In genomic region chr9:13889657-13890056, GRCm38 (mm10) we compare ENCODE assay signal across 8 mouse cellular contexts.
DNase-seq lines count a peak whose midpoint lies in the region; ATAC-seq lines count a peak whose summit lies in the region.

No protein-coding gene starts in this region.

- H3K36me3 ChIP-seq in midbrain, embryonic 12.5 days, result no peaks in the 10 kb centered on the region

- DNase-seq in ZHBTc4 (ENCODE audit: low read depth, low spot score), result peak; percentile 73
- peak; percentile 76 to 78 for DNase-seq in cerebellum, postnatal 36 days
- DNase-seq in gastrocnemius, adult 8-10 months (ENCODE audit: low spot score in 2 of 2), result peak; percentile 34 to 52
- peak; percentile 77 to 83 for DNase-seq in left cerebral cortex, postnatal 14 days (ENCODE audit: low spot score in 2 of 2)
- peak; percentile 34 for DNase-seq in skeletal muscle tissue, adult 2 months (ENCODE audit: low read depth, low spot score)
- DNase-seq in yolk sac, embryonic 10.5 days (ENCODE audit: low spot score), result peak; percentile 67

- 0 out of 2 replicates have a peak, but pooled peaks cover 6% of the 10 kb centered on the region for H3K9me3 ChIP-seq in midbrain, embryonic 12.5 days

- no peak overlapping the region for H3K4me2 ChIP-seq in midbrain, embryonic 12.5 days (replicated peaks)

- intact Hi-C loops in left cerebral cortex, postnatal 14 days (cut with DNase I), result loop anchor here (1.0 to 5.0 kb wide), 2 partner anchors 168 to 453 kb away; no protein-coding TSS in a partner anchor

- no peak overlapping the region for H3K9ac ChIP-seq in midbrain, embryonic 12.5 days (replicated peaks)

- peak; percentile 26 for ATAC-seq in inflammation-experienced regulatory T-cells, adult 6 months
- ATAC-seq in midbrain, embryonic 12.5 days (ENCODE audit: low FRiP score, low read depth), result peak; percentile 93

- 0 out of 2 replicates have a peak, but pooled peaks cover 6% of the 10 kb centered on the region for H3K27me3 ChIP-seq in midbrain, embryonic 12.5 days

- no peaks in the 10 kb centered on the region for H3K4me1 ChIP-seq in midbrain, embryonic 12.5 days

- 4% methylated on average over 9 of the region's 9 CpGs for WGBS in midbrain, embryonic 12.5 days

- H3K27ac ChIP-seq in midbrain, embryonic 12.5 days (replicated peaks), result no peak overlapping the region

- H3K4me3 ChIP-seq in midbrain, embryonic 12.5 days, result no peak overlapping the region
